Mouse (Mus musculus): Measurements from ENCODE around the gene 1700001C19Rik.

GRCm38 (mm10) chr17:47450880-47451565 is 13.8 kb upstream of the 1700001C19Rik start:
- no peak for TF ChIP-seq GATA1 (IDR thresholded peaks at IDR 0.05; ENCODE audit: borderline replicate concordance, low read length)
- no peak for TF ChIP-seq FLI1 (IDR thresholded peaks at IDR 0.05; ENCODE audit: low read length)

All from megakaryocyte, embryonic 14.5 days (primary cell).